Mouse (Mus musculus) mature B cell (primary cell): ENCODE measurements around the gene Dock8.

Experiments
- in situ Hi-C: fragments of 300-500 bp; cut with MboI; formaldehyde crosslinking; loops from 2 replicates; pipeline ENCODE4 v1.14.3; 2019

The Dock8 gene

GRCm38 (mm10) chr19:25123031-25123430 is 123.7 kb downstream of the Dock8 start:
- in situ Hi-C loops, result no loop called here

DNA sequence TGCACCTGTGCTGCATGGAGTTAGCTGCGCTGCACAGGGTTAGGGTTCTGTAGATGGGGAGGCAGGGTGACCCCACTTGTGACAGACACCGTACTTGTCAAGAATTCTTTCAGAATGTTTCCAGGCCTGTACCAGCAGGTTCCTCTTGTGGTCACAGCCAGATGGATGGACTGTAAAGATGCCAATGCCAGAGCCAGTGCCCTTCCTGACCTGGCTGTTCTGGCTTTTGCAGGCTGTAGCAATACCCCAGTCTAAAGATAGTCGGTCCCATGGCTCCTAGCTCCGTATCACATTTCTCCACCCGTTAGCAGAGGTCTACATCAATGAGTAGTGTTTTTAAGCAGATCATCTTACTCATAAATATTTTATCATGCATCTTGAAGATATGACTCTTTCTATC is 124.1 kb downstream of the Dock8 start:
- in situ Hi-C loops, result no loop called here

DNA sequence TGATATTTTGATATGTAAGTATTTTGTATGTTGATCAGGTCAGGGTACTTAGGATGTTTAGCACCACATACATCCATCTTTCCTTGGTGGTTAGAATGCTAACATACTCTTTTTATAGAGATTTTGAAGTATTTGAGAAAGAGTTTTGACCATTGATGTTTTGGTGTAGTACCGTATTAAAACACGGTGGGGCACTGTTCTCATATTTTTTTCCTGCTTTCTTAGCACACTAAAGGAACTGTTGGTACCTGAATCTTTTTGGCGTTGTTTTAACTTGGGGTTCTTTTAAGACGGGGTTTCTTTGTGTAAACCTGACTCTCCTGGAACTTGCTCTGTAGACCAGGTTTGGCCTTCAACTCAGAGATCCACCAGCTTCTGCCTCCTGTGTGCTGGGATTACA is 133.0 kb downstream of the Dock8 start:
- in situ Hi-C loops, result no loop called here

DNA sequence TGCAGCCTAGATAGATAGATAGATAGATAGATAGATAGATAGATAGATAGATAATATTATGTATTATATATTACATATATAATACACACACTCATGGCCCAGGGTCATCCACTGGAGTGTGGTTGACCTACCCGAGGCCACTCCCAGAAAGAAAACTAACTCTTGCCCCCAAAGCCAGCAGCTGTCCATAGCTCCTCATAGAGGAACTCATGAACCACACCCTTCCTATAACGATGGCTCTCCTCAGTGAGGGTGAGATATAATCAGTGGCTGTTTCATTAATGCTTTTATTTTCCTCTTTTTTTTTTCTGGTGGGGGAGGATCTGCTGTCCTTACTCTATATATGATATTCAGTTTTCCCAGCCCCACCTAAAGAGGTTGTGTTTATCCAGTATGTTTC is 134.6 kb downstream of the Dock8 start:
- in situ Hi-C loops, result no loop called here

- in situ Hi-C loops, result no loop called here
These were observed 136.8 kb downstream of the Dock8 start for GRCm38 (mm10) chr19:25136171-25136570.

DNA sequence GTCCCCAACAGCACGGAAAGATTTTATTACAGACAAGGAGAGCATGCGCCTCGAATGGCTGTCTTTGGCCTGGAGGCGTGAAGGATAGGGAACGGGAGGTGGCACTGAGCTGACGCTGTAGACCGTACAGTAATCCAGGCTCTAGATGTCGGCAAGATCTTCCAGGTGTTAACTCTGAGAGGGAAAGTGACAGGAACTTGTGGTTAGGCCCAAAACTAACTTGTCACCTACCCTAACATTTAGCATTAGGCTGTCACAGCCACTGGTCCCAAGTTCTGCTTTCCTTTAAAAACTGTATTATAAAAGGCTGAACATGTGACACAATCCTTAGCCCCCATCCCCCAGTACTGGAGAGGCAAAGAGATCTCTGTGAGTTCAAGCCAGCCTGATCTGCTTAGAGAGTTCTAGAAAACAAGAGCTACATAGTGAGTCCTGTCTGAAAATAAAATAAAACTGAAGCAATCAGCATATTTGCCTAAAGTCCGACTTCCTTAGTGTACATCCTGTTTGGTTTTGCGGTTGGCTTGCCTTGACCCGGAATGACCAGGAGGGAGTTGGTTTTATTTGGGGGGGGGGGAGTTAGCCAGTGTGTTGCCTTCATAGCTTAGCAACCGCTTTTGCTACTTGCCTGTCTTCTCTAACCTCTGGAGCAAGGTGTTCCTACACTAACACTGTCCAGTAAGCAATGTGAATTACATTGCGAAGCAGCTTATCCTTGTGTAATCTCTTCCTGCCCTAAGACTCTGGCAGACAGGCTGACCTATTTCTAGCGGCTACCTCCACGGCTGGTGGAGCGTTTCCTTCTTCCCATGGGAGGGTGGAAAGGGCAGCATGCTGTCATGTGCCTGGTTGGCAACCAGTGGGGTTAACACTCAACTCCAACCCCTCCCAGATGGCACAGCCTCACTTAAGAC is 138.8 kb downstream of the Dock8 start:
- in situ Hi-C loops, result no loop called here

GRCm38 (mm10) chr19:25144110-25145028 is 145.0 kb downstream of the Dock8 start:
- in situ Hi-C loops, result no loop called here

- in situ Hi-C loops, result no loop called here
These were observed 145.8 kb downstream of the Dock8 start for GRCm38 (mm10) chr19:25145116-25145515.

- in situ Hi-C loops, result no loop called here
These were observed 146.8 kb downstream of the Dock8 start for GRCm38 (mm10) chr19:25146122-25146521.

DNA sequence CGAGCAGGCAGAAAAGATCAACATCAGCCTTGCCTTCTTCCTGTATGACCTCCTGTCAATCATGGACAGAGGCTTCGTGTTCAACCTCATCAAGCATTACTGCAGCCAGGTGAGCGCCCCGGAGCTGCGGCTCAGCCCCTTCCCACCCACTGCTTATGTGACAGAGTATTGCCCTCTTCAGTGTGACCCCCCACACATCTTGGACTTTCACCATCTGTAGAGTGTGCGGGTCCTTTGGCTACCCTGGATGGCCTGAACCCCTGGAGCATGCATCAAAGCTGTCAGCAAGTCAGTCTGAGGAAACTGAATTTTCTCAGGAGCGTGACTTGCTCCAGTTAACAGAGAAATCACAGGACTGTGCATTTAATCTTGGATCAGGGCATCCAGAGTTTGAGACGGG is 150.5 kb downstream of the Dock8 start:
- in situ Hi-C loops, result no loop called here

GRCm38 (mm10) chr19:25154506-25155178 is 155.3 kb downstream of the Dock8 start:
- in situ Hi-C loops, result no loop called here

DNA sequence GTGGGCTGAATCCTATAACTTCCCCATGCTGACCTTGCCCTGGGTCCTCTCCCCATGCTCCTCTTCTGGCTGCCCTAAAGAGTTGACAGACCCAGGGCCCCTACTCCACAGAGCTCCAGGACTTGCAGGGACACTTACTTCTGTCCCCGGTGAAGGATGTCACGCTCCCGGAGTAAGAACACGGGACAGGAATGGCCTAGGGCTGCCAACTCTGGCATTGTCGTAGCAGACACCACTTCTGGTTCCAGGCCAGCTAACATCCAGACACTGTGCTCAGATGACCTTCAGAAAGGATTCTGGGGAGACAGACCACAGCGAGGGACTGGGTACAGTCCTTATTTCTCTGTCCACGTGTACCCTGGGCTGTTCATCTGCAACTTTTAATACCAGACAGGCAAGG is 155.9 kb downstream of the Dock8 start:
- in situ Hi-C loops, result no loop called here

- in situ Hi-C loops, result no loop called here
These were observed 156.4 kb downstream of the Dock8 start for GRCm38 (mm10) chr19:25155709-25156108.

DNA sequence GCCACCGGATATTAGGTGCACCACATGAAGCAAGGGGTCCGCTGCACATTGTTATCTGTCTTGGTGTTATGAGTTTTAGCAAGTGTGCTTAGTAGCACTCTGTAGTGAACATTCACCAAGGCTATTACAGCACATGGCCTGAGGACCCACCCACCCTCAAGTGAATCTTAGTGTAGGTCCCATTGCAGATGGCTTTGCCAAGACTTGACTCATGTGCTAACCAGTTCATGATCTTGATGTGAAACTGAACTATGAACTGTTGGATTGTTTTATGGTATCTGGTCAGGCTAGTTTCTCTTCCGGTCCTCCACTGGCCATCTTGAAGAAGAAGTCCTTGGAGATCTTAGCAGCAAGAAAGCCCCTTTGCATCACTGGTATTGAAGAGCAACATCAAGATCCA is 162.9 kb downstream of the Dock8 start:
- in situ Hi-C loops, result no loop called here

DNA sequence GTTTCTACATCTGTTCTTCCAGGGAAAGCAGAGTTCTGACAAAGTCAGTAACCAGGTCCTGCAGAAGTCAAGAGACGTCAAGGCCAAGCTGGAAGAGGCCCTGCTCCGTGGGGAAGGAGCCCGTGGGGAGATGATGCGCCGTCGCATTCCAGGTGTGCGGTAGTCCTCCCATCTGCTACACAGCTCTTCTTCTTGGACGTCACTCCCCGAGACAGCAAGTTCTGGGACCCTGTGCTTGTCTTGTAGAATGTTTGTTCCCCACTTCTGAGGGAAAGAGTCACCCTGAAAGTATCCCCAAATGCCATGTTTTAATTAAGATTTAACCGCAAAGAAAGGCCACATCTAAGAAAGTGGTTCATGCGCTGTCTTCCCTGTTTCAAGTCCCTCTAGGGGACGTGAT is 164.1 kb downstream of the Dock8 start:
- in situ Hi-C loops, result no loop called here

DNA sequence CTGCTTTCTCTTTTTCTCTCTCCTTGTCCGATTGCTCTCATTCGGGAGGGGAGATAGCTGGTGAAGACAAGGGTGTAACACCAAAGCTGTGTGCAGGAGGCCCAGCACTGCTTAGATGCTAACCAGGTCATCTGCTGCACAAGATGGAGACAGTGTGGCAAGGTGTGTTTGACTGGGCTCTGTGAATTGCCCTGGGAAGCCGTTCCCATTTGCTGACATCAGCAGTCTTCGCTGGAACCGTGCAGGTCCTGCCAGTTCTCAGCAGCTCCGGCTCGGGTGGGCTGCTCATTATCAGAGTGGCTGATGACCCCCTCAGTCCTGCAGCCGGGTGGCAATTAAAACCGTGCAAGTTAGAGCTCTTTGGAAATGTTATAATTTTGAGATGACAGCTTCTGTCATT is 167.1 kb downstream of the Dock8 start:
- in situ Hi-C loops, result no loop called here

GRCm38 (mm10) chr19:25171395-25171794 is 172.1 kb downstream of the Dock8 start:
- in situ Hi-C loops, result no loop called here

- in situ Hi-C loops, result no loop called here
These were observed 177.4 kb downstream of the Dock8 start for GRCm38 (mm10) chr19:25176746-25177145.

GRCm38 (mm10) chr19:25180024-25180423 is 180.7 kb downstream of the Dock8 start:
- in situ Hi-C loops, result no loop called here

DNA sequence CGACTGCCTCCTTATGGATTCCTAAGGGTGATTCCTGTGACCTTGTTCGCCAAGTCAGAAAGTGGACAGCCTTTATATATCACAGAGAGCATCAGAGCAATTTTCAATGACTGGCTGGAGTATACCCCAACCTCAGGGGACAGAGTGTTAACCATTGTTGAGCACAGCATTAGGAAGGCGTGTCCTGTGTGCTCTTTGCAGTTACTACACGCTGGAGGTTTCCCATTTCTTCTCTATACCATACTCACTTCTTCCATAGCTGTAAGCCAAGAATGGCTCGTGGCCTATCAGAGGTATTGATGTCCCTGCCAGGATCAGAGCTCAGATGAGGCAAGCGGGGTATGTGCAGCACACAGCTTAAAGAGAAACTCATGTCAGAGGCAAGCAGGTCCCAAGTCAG is 181.2 kb downstream of the Dock8 start:
- in situ Hi-C loops, result no loop called here

GRCm38 (mm10) chr19:25184076-25184475 is 184.7 kb downstream of the Dock8 start:
- in situ Hi-C loops, result no loop called here

DNA sequence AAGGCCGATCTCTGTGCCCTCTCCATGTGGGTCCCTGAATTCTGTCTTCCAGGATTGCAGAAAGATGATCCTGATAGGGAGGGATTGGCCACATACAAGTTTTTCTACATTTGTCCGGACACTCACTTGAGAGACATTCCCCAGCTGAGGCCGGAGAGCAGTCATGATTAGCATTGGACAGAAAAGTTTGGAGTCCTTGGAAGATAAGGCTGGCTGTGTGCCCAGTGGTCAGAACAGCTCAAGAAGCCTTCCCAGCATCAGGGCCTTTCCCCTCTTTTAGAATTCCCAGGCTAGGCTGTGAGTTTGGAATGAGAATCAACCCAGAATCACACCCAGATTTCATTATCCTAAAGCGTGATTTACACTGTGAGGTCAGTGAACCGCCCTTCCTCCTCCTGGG is 187.0 kb downstream of the Dock8 start:
- in situ Hi-C loops, result no loop called here
